8 mouse cellular contexts compared by ENCODE assay signal in genomic region chrX:7421016-7421415, GRCm38 (mm10). TPM values are rescaled to one million over a fixed set of nuclear protein-coding genes. Genes with fewer than 3 reads are reported as not detected.
DNase-seq lines count a peak whose midpoint lies in the region; ATAC-seq and TF ChIP-seq lines count a peak whose summit lies in the region.

No protein-coding gene starts in this region.

- peak; percentile 69 for ATAC-seq in limb, embryonic 14.5 days (ENCODE audit: low FRiP score, low read depth)

- no peaks in the 10 kb centered on the region for H3K36me3 ChIP-seq in heart, embryonic 10.5 days
- H3K36me3 ChIP-seq in limb, embryonic 14.5 days (ENCODE audit: control insufficient read depth, insufficient read depth, low read length): no peaks in the 10 kb centered on the region

- TF ChIP-seq POLR2A in limb, embryonic 14.5 days (IDR thresholded peaks at IDR 0.05; ENCODE audit: borderline replicate concordance, extremely low read depth, insufficient read depth, insufficient read length): no peak

- peak; percentile 86 for DNase-seq in A20 (ENCODE audit: low read depth, low spot score)
- DNase-seq in adrenal gland, postnatal 10 days: peak; percentile 75
- peak; percentile 57 for DNase-seq in embryo, embryonic 9.5 days (ENCODE audit: extremely low spot score)
- peak; percentile 87 for DNase-seq in heart, embryonic 10.5 days (ENCODE audit: low spot score)
- peak; percentile 80 for DNase-seq in kidney, adult 9 months
- DNase-seq in limb, embryonic 14.5 days (ENCODE audit: low spot score): peak; percentile 91
- DNase-seq in monocyte, adult 2 months (ENCODE audit: low read depth in 1 of 2, low spot score in 2 of 2): peak; percentile 28 to 31
- DNase-seq in spleen, postnatal 36 days (ENCODE audit: low spot score in 2 of 2): peak; percentile 77 to 83

- no peak overlapping the region for H3K4me2 ChIP-seq in limb, embryonic 14.5 days (replicated peaks; ENCODE audit: low read depth, low read length, severe bottlenecking)

- WGBS in heart, embryonic 10.5 days: 34% methylated on average over 3 of the region's 3 CpGs
- WGBS in limb, embryonic 14.5 days: 25% methylated on average over 3 of the region's 3 CpGs

- no peaks in the 10 kb centered on the region for H3K27me3 ChIP-seq in heart, embryonic 10.5 days (ENCODE audit: insufficient read depth, poor library complexity, severe bottlenecking)
- H3K27me3 ChIP-seq in limb, embryonic 14.5 days (ENCODE audit: control insufficient read depth, insufficient read depth, low read length): no peaks in the 10 kb centered on the region

- no peak overlapping the region for H3K27ac ChIP-seq in heart, embryonic 10.5 days
- H3K27ac ChIP-seq in limb, embryonic 14.5 days (replicated peaks; ENCODE audit: low read depth, low read length): no peak overlapping the region

- H3K4me3 ChIP-seq in heart, embryonic 10.5 days: no peak overlapping the region
- no peak overlapping the region for H3K4me3 ChIP-seq in limb, embryonic 14.5 days (replicated peaks; ENCODE audit: low read length)

- no peak overlapping the region for H3K9ac ChIP-seq in limb, embryonic 14.5 days (ENCODE audit: low read depth, low read length, severe bottlenecking)

- H3K4me1 ChIP-seq in heart, embryonic 10.5 days: no peaks in the 10 kb centered on the region
- no peaks in the 10 kb centered on the region for H3K4me1 ChIP-seq in limb, embryonic 14.5 days (ENCODE audit: control insufficient read depth, insufficient read depth, low read length)

- H3K9me3 ChIP-seq in heart, embryonic 10.5 days: no peaks in the 10 kb centered on the region
- H3K9me3 ChIP-seq in limb, embryonic 14.5 days (ENCODE audit: control insufficient read depth, low read length): no peaks in the 10 kb centered on the region

RNA-seq across cellular contexts. Expression of gene Usp27x, which starts 45.4 kb away (rescaled TPM):
- 10 to 100 TPM; 14.9 to 16.5 TPM for total RNA-seq in adrenal gland, postnatal 10 days (2021)
- polyA plus RNA-seq in heart, embryonic 10.5 days (2016; fragmentation: Nextera tagmentation; extraction: Ambion mirVana): 0.33 and 0.98 TPM in 2 replicates
- polyA plus RNA-seq in limb, embryonic 14.5 days (2012; rRNA removed): 3.9 and 4.5 TPM in 2 replicates
- polyA plus RNA-seq in limb, embryonic 14.5 days (2014; fragmentation: Nextera tagmentation; extraction: Ambion mirVana): 0.51 and 0.52 TPM in 2 replicates

Comparison
In these comparisons a context has a peak if more than half of its experiments do, and no peak if none do; other contexts are left out.
1. DNase-seq: peak in every context shown above with its lines; median percentile 91 in limb, embryonic 14.5 days; 87 in heart, embryonic 10.5 days; 86 in A20; 80 in kidney, adult 9 months; 80 in spleen, postnatal 36 days; 75 in adrenal gland, postnatal 10 days; 57 in embryo, embryonic 9.5 days; 30 in monocyte, adult 2 months.